Mouse (Mus musculus) kidney, embryonic 15.5 days (tissue): ENCODE measurements around the gene Map4k2. TPM values are rescaled to one million over a fixed set of nuclear protein-coding genes. Genes with fewer than 3 reads are reported as not detected.

ENCODE experiments used
- ATAC-seq: fragments of 200-750 bp; cut with Nextera tagmentation; replicated peaks from 2 replicates; pipeline ENCODE4 v1.8.0; 2017; ENCODE audit warnings: moderate TSS enrichment; ENCODE audit not compliant: low FRiP score
- H3K27ac ChIP-seq: fragments of 300-500 bp; sonication (generic); 2 replicates; pipeline ENCODE4 v1.5.1; 2015; ENCODE audit warnings: mild to moderate bottlenecking, inconsistent platforms
- H3K27me3 ChIP-seq: fragments of 300-500 bp; sonication (generic); 2 replicates; pipeline ENCODE4 v1.6.1; 2015; ENCODE audit warnings: inconsistent platforms
- H3K36me3 ChIP-seq: fragments of 300-500 bp; sonication (generic); 2 replicates; pipeline ENCODE4 v1.6.1; 2015; ENCODE audit warnings: inconsistent platforms
- H3K4me1 ChIP-seq: fragments of 300-500 bp; sonication (generic); 2 replicates; pipeline ENCODE4 v1.6.1; 2015; ENCODE audit warnings: inconsistent platforms
- H3K4me2 ChIP-seq: fragments of 300-500 bp; sonication (generic); 2 replicates; pipeline ENCODE4 v1.6.1; 2015; ENCODE audit warnings: moderate library complexity, mild to moderate bottlenecking, inconsistent platforms
- H3K4me3 ChIP-seq: fragments of 300-500 bp; sonication (generic); replicated peaks from 2 replicates; pipeline ENCODE4 v1.5.1; 2015; ENCODE audit warnings: mild to moderate bottlenecking, inconsistent platforms
- H3K9ac ChIP-seq: fragments of 300-500 bp; sonication (generic); 2 replicates; pipeline ENCODE4 v1.6.1; 2015; ENCODE audit warnings: mild to moderate bottlenecking, inconsistent platforms
- H3K9me3 ChIP-seq: fragments of 300-500 bp; sonication (generic); replicated peaks from 2 replicates; pipeline ENCODE4 v1.6.1; 2016; ENCODE audit warnings: inconsistent platforms
- WGBS: fragments of 180-500 bp; shearing (Covaris S2); methylation state at CpG from one replicate; pipeline ENCODE4 v1.1.7; 2015; ENCODE audit warnings: mixed read lengths; 5-methylcytosine and 5-hydroxymethylcytosine counted together
- microRNA-seq: library from miRNA; unstranded; fragments of <30 nt; microRNA quantifications from one replicate; pipeline ENCODE4, GENCODE M21; 2016
- polyA plus RNA-seq: library from polyadenylated mRNA; unstranded; fragments of >200 nt; fragmentation: Nextera tagmentation; extraction: Ambion mirVana; gene quantifications from 2 replicates; pipeline ENCODE4 v1.2.1, GENCODE M21; 2015

Gene Map4k2
- polyA plus RNA-seq, 1 experiment from 2014 or later = 21.9 TPM

DNA sequence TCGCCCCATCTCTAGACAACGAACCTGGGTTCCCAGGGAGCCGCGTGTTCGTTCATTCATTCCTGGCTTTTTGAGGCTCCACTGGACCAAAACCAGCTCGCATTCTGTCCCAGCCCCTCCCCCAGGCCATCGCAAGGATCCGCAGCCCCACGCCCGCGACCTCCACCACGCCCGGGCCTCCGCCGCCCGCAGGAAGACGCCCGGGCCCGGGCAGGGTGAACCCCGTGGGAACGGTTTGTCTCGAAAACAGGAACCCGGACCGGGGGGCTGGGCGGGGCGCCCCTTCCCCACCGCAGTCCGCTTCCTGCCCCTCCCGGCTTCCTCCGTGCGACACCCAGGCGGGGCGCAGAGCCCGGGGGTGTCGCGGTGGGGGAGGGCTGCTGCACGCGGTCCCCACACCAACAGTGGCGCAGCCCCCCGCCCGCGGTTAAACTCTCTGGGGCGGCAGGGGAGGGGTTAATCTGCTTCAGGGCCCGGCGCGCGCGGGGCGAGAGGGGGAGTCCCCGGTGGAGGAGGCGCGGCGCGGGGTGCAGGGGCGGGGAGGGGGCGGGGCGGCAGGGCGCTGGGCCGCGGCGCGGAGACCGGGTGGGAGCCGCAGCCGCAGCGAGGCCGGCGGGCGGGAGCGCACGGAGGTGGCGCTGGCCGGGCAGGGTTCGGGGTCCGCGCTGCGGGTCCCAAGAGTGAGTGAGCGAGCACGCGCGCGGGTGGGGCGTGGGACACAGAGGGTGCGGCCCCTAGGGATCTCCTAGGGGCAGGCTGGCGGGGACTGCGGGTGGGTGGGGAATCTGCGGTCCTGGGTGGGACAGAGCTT, 58.6 kb downstream of the Map4k2 start, which contains the start of gene Rasgrp2:
Gene Rasgrp2, plus strand, starts transcription at position 56 of the 811 bp plus-strand sequence.
- Histone ChIP-seq H3K4me2 (peak within 1 kb of the TSS; percentile 91), H3K27me3 (peaks cover 27% of the 10 kb centered on the region), H3K36me3 (no peaks in the 10 kb centered on the region), H3K4me1 (peaks cover 61% of the 10 kb centered on the region), H3K9ac (peak within 1 kb of the TSS; percentile 48), H3K27ac (peak within 1 kb of the TSS; percentile 80), H3K9me3 (no peaks in the 10 kb centered on the region), H3K4me3 (peak within 1 kb of the TSS; percentile 54)
- under 1% methylated on average over 85 of the region's 87 CpGs for WGBS
- no peak for ATAC-seq

DNA sequence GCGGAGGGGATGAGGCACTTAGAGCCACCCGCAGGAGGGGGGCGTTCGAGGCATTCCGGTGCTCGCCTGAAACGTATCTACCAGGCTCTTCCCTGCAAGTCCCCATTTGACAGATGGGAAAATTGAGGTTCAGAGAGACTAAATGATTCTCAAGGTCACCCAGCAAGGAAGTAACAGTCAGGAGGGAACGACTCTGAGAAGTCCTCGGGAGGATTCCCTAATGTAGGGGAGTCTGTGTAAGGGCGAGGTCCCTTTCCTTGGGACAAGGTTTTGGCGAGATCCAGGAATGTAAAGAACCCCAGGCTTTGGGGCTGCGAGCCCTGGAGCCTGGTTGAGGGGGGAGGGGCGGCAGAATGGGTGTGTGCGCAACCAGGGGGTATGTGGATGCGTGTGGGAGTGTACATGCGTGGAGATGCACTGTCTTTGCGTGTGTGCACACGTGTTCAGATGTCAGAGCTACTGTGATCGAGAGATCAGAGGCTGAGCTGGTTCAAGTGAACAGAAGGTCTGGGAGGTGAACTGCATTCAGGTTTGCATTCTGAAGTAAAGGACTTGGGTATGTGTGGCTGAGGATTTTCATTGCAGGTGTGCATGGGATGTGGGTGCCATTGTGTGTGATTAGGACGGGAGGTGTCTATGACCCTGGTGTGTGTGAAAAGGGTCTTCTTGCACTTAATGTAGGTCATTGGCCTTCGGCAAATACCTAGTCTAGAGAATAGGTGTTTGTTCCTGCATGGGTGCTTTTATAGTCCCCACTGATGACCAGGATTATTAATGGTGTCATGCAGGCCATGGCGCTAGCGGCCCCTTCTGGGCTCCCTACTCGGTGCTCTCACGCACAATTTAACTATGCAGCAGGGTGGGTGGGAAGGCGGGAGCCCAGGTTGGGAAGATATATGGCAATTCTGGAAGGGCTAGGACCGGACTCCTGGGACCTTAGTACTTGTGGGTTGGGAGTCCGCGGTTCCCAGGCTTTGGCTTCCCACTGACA, 59.5 kb downstream of the Map4k2 start:
- ATAC-seq = peak; percentile 3; the same call in 1 of the 2 replicates
- 1% methylated on average over 29 of the region's 29 CpGs for WGBS
- Histone ChIP-seq H3K36me3 (no peaks in the 10 kb centered on the region), H3K4me2 (peak overlapping the region; percentile 91), H3K4me3 (peak overlapping the region; percentile 54), H3K27me3 (peaks cover 27% of the 10 kb centered on the region), H3K4me1 (peaks cover 66% of the 10 kb centered on the region), H3K9me3 (no peaks in the 10 kb centered on the region), H3K9ac (peak overlapping the region; percentile 48), H3K27ac (peak overlapping the region; percentile 80)

DNA sequence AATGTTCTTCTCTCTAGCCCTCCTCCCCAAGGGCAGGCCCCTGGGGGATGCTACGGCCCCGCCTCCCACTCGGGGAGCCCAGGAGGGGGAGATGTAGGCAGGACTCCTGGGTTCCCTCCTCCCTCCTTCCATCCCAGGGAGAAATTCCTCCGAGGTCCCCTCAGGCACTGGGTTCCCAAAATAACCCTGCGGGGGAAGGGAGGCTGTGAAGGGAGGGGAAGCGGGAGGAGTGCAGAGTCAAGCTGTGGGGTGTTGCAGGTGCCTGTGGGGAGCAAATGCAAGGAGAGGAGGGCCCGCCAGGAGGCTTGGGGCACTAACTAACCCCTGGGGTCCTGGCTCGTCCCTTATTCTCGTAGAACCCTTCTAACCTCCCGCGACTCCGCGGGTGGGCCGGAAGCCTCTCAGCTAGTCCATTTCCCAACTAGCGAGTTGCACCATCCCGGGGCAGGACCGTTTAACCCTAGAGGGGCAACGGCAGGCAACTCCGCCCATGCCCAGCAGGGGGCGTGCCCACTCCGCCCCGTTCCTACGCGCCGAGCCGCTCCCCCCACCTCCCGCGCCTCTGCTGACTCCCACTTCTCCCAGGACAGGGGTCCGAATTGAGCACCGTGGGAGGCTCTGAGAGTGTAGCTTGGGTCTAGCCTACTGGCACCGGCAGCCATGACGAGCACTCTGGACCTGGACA, 60.3 kb downstream of the Map4k2 start:
- peaks cover 66% of the 10 kb centered on the region for H3K4me1 ChIP-seq
- WGBS = under 1% methylated on average over 32 of the region's 32 CpGs
- H3K4me2 ChIP-seq = peak overlapping the region; percentile 91
- ATAC-seq = peak; percentile 20
- peak overlapping the region; percentile 80 for H3K27ac ChIP-seq
- peak overlapping the region; percentile 54 for H3K4me3 ChIP-seq
- H3K27me3 ChIP-seq = peaks cover 27% of the 10 kb centered on the region
- peak overlapping the region; percentile 37; the same call in 1 of the 2 replicates for H3K9ac ChIP-seq
- no peaks in the 10 kb centered on the region for H3K36me3 ChIP-seq
- H3K9me3 ChIP-seq = no peaks in the 10 kb centered on the region

DNA sequence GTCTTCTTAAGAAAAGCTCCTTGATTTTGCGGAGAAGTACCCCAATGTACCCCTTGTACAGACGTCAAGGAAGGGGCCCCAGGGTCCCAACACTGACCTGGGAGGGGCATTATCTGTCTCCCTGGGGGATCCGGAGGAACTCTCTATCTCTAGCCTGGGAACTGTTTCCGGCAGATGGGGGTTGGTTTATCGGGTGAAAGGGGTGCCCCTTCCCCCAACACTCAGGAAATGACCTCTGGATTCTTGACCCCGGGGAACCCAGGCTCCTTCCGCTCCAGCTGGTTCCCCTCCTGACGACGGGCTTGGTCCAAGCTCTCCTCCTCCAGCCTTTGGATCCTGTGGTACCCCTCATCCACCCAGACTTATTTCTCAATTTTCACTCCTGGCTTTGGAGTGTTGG, 61.0 kb downstream of the Map4k2 start:
- no peak for ATAC-seq
- H3K27ac ChIP-seq = peak overlapping the region; percentile 80

DNA sequence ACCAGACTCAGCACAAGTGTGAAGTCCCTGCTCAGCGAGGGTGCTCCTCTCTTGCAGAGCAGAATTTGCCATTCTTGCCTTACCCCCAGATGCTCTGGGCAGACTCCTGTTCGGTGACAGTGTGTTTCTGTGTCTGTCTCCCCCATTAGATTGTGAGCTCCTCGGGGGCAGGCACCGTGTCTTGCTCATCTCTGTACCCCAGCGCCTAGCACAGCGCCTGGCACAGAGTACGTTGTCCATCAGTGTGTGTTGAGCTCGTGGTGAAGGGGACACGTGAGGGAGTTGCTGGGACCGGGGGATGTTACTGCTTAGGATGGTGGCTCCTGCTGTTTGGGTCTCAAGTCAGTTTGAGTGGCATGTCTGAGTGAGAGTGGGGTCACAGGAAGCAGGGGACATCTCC, 62.9 kb downstream of the Map4k2 start:
- H3K27me3 ChIP-seq = peaks cover 27% of the 10 kb centered on the region
- H3K9ac ChIP-seq = no peak overlapping the region
- no peak overlapping the region for H3K4me3 ChIP-seq
- 83% methylated on average over 10 of the region's 10 CpGs for WGBS
- H3K9me3 ChIP-seq = no peaks in the 10 kb centered on the region
- no peaks in the 10 kb centered on the region; the same call in 1 of the 2 replicates for H3K36me3 ChIP-seq
- no peak overlapping the region for H3K27ac ChIP-seq
- no peak overlapping the region for H3K4me2 ChIP-seq
- ATAC-seq = no peak
- peaks cover 55% of the 10 kb centered on the region for H3K4me1 ChIP-seq

More for the DNA sequence above, 61.0 kb downstream of the Map4k2 start:
- Histone ChIP-seq H3K36me3 (no peaks in the 10 kb centered on the region), H3K9me3 (no peaks in the 10 kb centered on the region), H3K9ac (peak overlapping the region; percentile 37; the same call in 1 of the 2 replicates), H3K4me2 (peak overlapping the region; percentile 91), H3K4me1 (peaks cover 66% of the 10 kb centered on the region), H3K4me3 (peak overlapping the region; percentile 54), H3K27me3 (peaks cover 27% of the 10 kb centered on the region)
- 9% methylated on average over 9 of the region's 9 CpGs for WGBS

Small RNAs within 50 kb of the gene (microRNA-seq; reads per million reads assigned to microRNA genes)
- gene Mir6989 = 0.44 reads per million

Other genes with a start within 250 kb of the Map4k2 start
- 0.34 and 0.55 TPM in 2 replicates for gene AC131692.1, start 246.7 kb upstream of the Map4k2 start, polyA plus RNA-seq
- gene Naaladl1, start 235.4 kb upstream of the Map4k2 start, polyA plus RNA-seq = 0.51 and 0.54 TPM in 2 replicates
- gene Sac3d1, start 222.5 kb upstream of the Map4k2 start, polyA plus RNA-seq = 44.0 and 47.2 TPM in 2 replicates
- gene Snx15, start 212.8 kb upstream of the Map4k2 start, polyA plus RNA-seq = 32.3 and 34.2 TPM in 2 replicates
- gene Batf2, start 200.2 kb upstream of the Map4k2 start, polyA plus RNA-seq = 0.52 and 0.54 TPM in 2 replicates
- gene Arl2, start 199.6 kb upstream of the Map4k2 start, polyA plus RNA-seq = 103 and 113 TPM in 2 replicates
- gene Majin, start 156.7 kb upstream of the Map4k2 start, polyA plus RNA-seq = not detected in 2 replicates
- 0.39 and 0.74 TPM in 2 replicates for gene Gpha2, start 114.8 kb upstream of the Map4k2 start, polyA plus RNA-seq
- gene Ppp2r5b, start 105.3 kb upstream of the Map4k2 start, polyA plus RNA-seq = 22.9 and 27.6 TPM in 2 replicates
- gene Atg2a, start 99.5 kb upstream of the Map4k2 start, polyA plus RNA-seq = 9.8 and 12.1 TPM in 2 replicates
- gene Ehd1, start 64.4 kb upstream of the Map4k2 start, polyA plus RNA-seq = 67.8 and 81.8 TPM in 2 replicates
- 0.78 and 1.0 TPM in 2 replicates for gene Cdc42bpg, start 34.7 kb upstream of the Map4k2 start, polyA plus RNA-seq
- gene Men1, start 6.2 kb upstream of the Map4k2 start, polyA plus RNA-seq = 82.1 and 91.8 TPM in 2 replicates
- gene Sf1, start 22.6 kb downstream of the Map4k2 start, polyA plus RNA-seq = 155 and 165 TPM in 2 replicates
- 28.2 and 30.4 TPM in 2 replicates for gene Pygm, start 43.3 kb downstream of the Map4k2 start, polyA plus RNA-seq
- 89.5 and 97.6 TPM in 2 replicates for gene Rasgrp2, start 58.2 kb downstream of the Map4k2 start, polyA plus RNA-seq
- gene Nrxn2, start 77.6 kb downstream of the Map4k2 start, polyA plus RNA-seq = 6.3 TPM in 2 replicates
- 14.1 and 16.3 TPM in 2 replicates for gene Slc22a12, start 201.9 kb downstream of the Map4k2 start, polyA plus RNA-seq